Comparison of ENCODE assay signal across 15 mouse cellular contexts in the genomic region with DNA sequence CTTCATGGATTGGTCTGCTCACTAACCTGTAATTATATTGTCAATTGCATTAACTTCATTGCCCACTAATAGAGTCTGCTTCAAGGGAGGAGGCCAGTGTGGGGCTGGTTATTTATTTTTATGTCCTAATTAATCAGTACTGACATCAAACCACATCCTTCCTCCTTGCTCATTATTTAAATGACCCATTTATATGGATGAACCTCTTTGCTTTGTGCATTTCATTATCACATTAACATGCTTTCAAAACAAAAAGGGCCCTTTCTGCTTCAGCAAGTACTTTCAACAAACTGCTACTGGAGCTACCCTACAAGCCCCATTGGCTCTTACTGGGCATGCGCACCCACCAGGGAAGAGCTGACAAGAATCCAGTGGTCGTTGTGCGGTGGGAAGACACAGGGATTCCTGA.
DNase-seq lines count a peak whose midpoint lies in the region; ATAC-seq lines count a peak whose summit lies in the region.
"Had no signal": no experiment of that assay in that cellular context is flagged by ENCODE, and none has a peak within 500 bp of the region (broad histone marks: within the 10 kb centered on the region; RNA-seq: fewer than 3 reads in every experiment).

No protein-coding gene starts in this region.

- no peaks in the 10 kb centered on the region for H3K36me3 ChIP-seq in forebrain, embryonic 13.5 days (ENCODE audit: poor library complexity, severe bottlenecking)
- no peaks in the 10 kb centered on the region for H3K36me3 ChIP-seq in hindbrain, embryonic 16.5 days (ENCODE audit: control insufficient read depth, insufficient read depth, low read length)
- H3K36me3 ChIP-seq: heart, embryonic 10.5 days; lung, embryonic 15.5 days had no signal

- no peak overlapping the region for H3K27ac ChIP-seq in forebrain, embryonic 13.5 days
- no peak overlapping the region for H3K27ac ChIP-seq in hindbrain, embryonic 16.5 days (ENCODE audit: low read depth, low read length)
- H3K27ac ChIP-seq: heart, embryonic 10.5 days; lung, embryonic 15.5 days had no signal

- peaks cover 10% of the 10 kb centered on the region; the same call in 1 of the 2 replicates for H3K4me1 ChIP-seq in forebrain, embryonic 13.5 days
- H3K4me1 ChIP-seq in hindbrain, embryonic 16.5 days (ENCODE audit: control insufficient read depth, insufficient read depth, low read depth, low read length), result no peaks in the 10 kb centered on the region
- H3K4me1 ChIP-seq: megakaryocyte, embryonic 14.5 days had no signal

- H3K9me3 ChIP-seq in forebrain, embryonic 13.5 days (replicated peaks), result no peaks in the 10 kb centered on the region
- H3K9me3 ChIP-seq in hindbrain, embryonic 16.5 days (ENCODE audit: control insufficient read depth, low read length), result no peaks in the 10 kb centered on the region
- H3K9me3 ChIP-seq: heart, embryonic 10.5 days; lung, embryonic 15.5 days; megakaryocyte, embryonic 14.5 days had no signal

- peak; percentile 15 for DNase-seq in left cerebral cortex, postnatal 4 days
- no peak for DNase-seq in left cerebral cortex, adult 18-20 months (ENCODE audit: low spot score in 2 of 2)
- peak; percentile 85 for DNase-seq in retina, embryonic 14.5 days (ENCODE audit: low spot score)
- no peak for DNase-seq in cerebellum, adult 9-11 months
- DNase-seq in layer of hippocampus, adult 9-10 months (ENCODE audit: low spot score), result no peak
- DNase-seq: cerebellum, adult 11-12 months; gastrocnemius, postnatal 10 days; right cerebral cortex, postnatal 4 days had no signal

- no peak overlapping the region for H3K9ac ChIP-seq in forebrain, embryonic 13.5 days
- no peak overlapping the region for H3K9ac ChIP-seq in hindbrain, embryonic 16.5 days (ENCODE audit: low read depth, low read length)
- H3K9ac ChIP-seq: lung, embryonic 15.5 days had no signal

- H3K4me3 ChIP-seq in forebrain, embryonic 13.5 days, result no peak overlapping the region
- H3K4me3 ChIP-seq in hindbrain, embryonic 16.5 days (ENCODE audit: low read length), result no peak overlapping the region
- H3K4me3 ChIP-seq: heart, embryonic 10.5 days; lung, embryonic 15.5 days; megakaryocyte, embryonic 14.5 days had no signal

- H3K27me3 ChIP-seq in forebrain, embryonic 13.5 days, result peaks cover 76% of the 10 kb centered on the region
- H3K27me3 ChIP-seq in hindbrain, embryonic 16.5 days (replicated peaks; ENCODE audit: control insufficient read depth, insufficient read depth, low read length), result no peaks in the 10 kb centered on the region; the same call in 1 of the 2 replicates
- H3K27me3 ChIP-seq: lung, embryonic 15.5 days; megakaryocyte, embryonic 14.5 days had no signal

- H3K4me2 ChIP-seq in forebrain, embryonic 13.5 days, result no peak overlapping the region
- H3K4me2 ChIP-seq in hindbrain, embryonic 16.5 days (ENCODE audit: low read length), result no peak overlapping the region
- H3K4me2 ChIP-seq: liver, embryonic 11.5 days; lung, embryonic 15.5 days had no signal

- intact Hi-C loops in left cerebral cortex, postnatal 4 days (cut with DNase I), result no loop called here

- peak; percentile 81 for ATAC-seq in forebrain, embryonic 13.5 days
- ATAC-seq in hindbrain, embryonic 16.5 days, result peak; percentile 54
- ATAC-seq: CD4-positive, CD25-positive, alpha-beta regulatory T cell, adult 4 months had no signal

- WGBS in forebrain, embryonic 13.5 days, result 24% methylated on average over 3 of the region's 3 CpGs
- WGBS in hindbrain, embryonic 16.5 days, result 19% methylated on average over 3 of the region's 3 CpGs

Comparison
In these comparisons a context has a peak if more than half of its experiments do, and no peak if none do; other contexts are left out.
1. DNase-seq: peak in left cerebral cortex, postnatal 4 days (single experiment) and retina, embryonic 14.5 days (single experiment); none in left cerebral cortex, adult 18-20 months (0 of 2), cerebellum, adult 9-11 months (single experiment) and layer of hippocampus, adult 9-10 months (single experiment).